Mouse (Mus musculus): ENCODE results near the gene Ttc22. TPM values are rescaled to one million over a fixed set of nuclear protein-coding genes. Genes with fewer than 3 reads are reported as not detected.
A peak's percentile ranks its signal among the peaks of the same experiment; 100 is the strongest.

Gene Ttc22
- polyA plus RNA-seq, 3 experiments from 2014 or later = not detected

DNA sequence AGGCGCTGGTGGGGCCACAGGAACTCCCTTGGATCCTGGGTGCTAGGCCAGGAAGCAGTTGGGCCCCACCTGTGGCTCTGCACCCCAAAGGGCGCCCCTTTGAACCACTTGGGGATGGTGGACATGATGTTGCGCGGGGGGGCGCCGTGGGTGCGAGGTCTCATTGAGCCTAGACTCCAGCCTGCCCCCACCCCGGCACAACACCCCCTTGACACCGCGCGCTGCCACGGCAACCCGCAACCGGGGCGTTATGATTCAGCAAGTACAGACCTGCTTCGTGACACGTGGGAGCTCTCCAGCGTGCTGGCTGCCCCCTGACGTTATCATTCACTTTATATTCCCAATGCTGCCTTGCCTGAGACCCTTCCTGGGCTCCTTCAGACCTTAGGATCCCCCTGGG lies 5.2 kb upstream of the Ttc22 start, which contains the start of gene Lexm:
Gene Lexm, minus strand, starts transcription at position 186 of the 400 bp plus-strand sequence.
- ATAC-seq = no peak

DNA sequence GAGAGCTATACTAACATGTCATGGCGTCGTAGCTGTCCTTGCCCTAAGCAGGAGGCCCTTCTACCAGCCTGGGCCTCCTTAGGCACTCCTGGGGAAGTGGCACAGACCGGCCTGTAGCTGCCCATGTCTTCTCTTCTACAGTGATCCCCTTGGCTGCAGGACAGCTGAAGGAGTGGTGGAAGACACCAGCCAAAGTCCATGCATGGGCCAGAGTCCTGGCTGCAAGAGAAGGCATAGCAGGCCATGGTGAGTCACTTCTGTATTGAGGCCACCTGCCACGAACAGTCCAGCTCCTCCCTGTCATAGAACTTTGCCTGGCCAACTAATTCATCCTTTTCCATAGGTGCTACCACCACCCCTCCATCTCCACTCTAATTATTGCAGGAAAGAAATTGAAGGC lies 3.3 kb upstream of the Ttc22 start:
- no peak for ATAC-seq

DNA sequence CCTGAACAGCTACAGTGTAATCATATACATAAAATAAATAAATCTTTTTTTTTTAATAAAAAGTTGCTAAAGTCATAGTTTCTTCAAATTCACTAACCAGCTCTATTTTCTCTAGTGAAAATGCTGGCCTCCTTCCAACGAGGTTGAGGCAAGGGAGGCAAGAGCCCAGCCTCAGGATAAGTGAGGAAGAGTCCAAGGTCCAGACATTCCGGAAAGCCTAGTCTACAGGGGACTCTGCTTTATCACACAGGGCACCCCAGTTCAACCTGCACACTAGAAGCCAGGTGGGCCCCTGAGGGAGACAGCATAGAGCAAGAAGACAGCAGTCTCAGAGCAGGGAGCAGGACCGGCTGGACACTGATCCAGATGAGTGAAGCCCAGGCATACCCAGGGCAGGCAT lies 804 bp upstream of the Ttc22 start:
- no peak for ATAC-seq

DNA sequence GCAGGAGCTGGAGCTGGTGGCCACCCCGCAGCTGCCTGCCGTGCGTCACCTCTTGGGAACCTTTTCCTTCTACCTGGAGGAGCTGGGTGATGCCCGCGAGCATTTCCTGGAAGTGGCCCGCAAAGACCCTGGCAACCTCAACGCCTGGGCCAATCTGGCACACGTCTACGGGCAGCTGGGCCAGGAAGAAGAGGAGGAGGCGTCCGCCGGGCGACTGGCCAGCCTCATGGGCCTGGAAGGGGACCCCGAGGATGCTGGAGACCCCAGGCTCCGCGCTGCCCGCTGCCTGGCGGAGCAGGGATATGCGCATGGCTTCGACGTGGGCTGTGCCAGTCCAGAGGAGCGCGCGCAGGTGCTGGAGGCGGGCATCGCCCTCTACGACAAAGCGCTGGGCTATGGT lies 480 bp downstream of the Ttc22 start:
- ATAC-seq = no peak

DNA sequence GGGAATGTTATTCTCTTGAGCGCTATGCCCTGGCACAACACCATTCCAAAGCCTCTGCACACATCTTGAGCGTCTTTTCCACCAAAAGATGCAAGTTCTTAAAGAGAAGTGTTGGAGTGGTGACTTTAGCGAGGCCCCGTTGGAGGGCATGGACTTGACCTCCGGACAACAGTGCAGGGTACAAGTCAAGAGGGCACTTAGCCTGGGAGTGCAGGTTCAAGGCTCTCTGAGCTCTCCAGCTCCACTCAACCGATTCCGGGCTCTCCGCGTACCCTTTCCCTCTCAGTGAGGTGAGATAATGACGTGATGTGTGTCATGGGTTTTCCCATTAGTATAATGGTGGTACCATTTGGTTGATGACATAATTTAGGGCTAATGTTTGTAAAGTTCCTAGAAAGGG lies 2.0 kb downstream of the Ttc22 start:
- no peak for ATAC-seq

DNA sequence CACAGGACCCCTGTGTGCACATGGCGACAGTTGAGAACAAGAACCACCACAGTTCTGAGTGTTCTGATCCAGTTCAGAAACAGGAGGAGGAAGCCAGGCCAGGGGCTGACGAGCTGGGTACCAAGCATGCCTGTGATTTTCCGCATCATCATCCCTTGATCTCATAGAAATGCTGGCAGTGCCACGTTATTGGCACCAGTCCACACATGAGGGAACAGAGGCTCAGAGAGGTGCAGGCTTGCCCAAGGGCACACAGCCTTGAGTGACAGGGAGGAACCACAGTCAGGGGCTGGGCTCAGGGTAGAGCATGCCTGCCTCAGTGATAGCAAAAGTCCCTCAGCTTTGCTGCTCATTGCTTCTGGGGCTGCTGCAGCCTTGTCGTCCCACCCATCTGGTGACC lies 5.6 kb downstream of the Ttc22 start:
- no peak for ATAC-seq

DNA sequence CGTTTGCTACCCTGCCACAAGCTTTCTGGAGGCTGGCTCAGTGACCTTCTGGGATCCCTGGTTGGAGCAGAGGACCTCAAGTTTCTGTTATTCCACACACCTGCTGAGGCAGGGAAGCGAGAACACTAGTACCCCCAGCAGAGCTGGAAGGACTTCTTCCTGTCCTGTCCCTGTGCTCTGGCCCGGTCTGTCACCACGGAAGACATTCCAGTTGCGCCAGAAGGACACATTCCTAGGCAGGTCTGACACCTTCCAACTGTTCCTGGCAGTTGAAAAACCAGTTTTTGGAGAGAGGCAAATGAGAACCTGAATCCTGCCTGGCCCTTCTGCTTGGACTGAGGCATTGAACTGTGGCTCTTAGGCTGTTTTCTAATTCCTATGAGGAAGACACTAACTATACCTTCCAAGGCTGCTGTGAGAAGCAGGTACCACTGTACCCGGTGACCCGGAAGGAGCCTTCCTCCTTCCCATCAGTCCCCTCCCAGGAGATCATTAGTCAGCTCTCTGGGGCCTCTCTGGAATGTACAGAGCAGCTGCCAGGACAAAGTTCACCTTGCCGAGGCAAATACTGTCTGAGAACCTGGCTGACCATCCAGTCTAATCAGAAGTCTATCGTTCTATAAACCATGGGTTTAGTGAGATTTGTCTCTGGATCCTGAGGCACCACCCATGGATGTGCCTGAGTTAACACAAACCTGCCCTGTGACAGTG lies 6.6 kb downstream of the Ttc22 start:
- ATAC-seq = no peak

DNA sequence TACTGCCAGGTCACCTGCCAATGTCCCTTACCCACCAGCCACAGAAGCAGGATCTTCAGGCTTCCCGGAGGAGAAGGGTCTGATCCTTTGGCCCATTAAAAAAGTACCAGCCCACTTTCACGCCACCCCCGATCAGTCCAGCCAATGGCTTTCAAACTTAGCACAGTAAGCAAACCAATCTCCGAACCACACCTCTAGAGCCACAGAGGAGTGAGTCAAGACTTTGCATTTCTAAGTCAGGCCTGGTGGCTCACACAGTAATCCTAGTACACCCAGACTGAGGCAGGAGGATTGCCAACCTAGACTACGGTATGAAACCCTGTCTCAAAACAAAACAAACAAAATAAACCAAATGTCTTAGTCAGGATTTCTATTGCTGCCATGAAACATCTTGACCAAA lies 7.1 kb downstream of the Ttc22 start:
- no peak for ATAC-seq

DNA sequence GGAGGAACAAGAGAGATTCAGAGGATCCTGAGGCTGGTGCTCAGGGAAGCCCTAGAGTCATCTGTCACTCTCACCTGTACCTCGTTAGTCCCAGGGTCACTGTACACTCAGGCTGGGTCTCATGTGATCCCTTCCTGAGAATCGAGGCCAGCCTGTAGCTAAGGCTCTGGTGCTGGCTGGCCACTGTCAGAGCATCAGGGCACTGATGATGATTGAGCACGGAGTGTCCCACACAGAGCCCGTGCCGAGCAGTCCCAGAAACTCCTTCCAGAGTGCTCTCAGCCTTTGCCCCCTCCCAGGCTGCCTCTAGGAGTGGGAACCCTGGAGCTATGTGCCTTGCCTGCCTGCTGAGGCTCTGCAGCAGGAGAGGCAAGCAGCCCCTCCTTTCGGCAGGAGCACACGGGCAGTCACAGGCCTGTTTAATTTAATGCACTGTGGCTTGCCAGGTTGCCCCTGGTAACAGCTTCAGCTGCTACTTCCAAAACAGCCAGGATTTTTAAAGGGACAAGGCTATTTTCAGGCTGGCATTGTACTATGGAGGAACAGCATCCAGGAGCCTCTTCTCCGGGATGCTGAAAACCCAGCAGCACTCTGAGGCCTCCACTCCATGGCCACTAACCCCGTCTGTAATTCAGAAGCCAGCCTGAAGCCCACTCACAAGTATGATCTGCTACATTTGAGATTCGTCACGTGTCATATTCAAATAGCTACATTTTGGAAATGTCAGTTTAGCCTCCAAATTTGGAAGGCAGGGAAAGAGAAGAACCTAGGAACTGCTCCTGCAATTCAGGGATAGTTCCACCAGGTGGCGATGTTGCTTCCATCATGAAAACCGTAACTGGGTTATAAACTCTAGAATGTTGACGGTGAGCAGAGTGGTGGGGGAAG lies 8.3 kb downstream of the Ttc22 start:
- ATAC-seq = no peak

DNA sequence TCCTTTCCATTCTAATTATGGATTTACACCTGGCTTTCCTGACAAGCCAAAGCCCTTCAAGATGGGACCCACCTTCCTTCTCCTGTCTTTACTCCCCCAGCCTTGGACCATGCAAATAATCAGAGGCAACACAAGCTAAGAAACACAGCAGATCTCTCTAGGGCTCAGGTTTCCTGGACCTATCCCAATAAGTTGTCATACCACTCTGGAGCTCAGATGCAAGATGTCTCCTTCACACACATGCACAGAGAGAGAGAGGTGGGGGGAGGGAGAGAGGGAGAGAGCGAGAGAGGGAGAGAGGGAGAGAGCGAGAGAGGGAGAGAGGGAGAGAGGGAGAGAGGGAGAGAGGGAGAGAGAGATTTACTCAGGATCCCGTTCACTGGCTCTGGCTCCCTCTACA lies 10.1 kb downstream of the Ttc22 start:
- ATAC-seq = no peak

DNA sequence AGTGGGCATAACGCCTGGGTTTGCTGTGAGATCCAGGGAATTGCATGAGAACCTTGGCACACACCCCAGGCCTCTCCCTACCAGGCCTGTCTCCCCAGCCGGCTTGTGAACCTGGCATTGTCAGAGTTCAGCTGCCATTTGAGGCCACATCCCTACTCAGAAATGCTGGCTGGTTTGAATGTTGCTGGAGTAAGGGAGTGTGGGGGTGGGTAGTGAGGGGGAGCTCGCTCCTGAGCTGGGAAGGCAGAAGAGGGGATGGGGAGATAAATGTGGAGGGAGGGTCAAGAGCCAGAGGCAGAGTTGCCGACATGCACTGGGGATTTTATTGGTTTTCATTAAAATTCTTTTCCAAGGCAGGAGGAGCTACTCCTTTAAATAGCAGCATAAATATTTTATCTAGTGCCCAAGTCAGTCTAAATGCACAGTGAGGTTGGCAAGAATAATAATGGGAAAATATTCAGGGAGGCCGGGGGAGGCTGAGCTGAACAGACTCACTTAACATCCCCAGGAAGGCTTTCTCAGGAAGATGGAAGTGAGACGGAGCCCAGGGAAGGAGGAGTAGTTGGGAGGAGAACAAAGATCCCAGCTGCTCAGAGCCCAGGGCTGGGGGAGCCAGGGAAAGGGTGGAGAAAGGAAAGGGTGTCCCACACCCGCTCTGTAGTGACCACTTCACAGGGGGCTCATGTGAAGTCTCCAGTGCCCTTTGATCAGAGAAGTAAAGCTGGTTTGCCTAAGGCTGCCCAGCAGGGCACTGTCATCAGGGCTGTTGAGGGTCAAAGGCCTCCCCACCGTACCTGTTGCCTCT lies 11.3 kb downstream of the Ttc22 start:
- ATAC-seq = no peak

DNA sequence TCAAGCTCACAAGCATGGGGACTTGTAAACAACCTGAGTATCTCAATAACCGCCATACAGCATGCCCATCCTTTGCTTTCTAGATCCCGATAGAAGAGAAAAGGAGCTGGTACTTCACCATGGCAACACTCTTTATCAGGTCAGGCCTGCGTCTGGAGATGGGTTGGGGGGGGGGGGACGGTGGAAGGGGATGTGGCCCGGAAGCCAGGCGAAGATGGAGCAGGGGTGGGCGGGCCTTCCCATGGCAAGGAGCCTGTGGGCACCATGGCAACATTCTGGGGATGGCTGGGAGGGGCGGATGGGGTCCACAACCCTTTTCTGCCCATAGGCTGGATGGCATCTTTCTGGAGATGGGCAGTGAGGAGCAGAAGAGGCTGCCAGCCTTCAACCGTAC lies 11.9 kb downstream of the Ttc22 start:
- ATAC-seq = no peak

DNA sequence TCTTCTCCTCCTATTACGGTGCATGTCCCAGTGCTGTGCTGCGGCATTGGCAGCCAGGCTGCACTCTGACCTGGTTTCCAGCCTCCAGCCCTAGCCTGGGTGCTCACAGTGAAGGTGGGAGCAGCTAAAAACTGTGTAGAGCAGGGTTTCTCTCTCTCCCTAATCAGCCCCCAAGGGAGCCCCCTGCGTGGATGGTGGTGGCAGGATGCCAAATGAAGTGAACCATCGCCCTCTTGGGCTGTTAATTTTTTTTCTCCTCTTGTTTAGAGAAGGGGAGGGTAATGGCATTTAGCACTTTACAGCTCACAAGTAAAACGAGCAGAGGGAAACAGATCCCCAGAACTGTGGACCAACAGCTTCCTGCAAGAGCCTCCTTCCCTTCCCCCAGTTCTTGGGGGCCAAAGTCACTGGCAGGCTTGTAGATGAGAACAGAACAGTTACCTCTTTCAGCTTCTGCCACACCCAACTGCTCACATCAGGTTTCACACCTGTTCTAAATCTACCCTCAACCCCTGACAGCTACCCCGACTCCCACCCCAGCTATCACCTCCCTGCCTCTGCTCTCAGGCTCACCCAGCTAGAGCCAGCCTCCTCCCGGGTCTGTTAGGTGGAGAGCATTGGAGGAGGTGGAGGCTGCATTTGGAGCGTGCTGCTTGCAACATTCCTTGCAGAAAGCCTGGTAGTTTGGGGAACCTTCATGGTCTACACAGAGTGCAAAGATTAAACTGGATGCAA lies 21.4 kb downstream of the Ttc22 start:
- ATAC-seq = no peak

DNA sequence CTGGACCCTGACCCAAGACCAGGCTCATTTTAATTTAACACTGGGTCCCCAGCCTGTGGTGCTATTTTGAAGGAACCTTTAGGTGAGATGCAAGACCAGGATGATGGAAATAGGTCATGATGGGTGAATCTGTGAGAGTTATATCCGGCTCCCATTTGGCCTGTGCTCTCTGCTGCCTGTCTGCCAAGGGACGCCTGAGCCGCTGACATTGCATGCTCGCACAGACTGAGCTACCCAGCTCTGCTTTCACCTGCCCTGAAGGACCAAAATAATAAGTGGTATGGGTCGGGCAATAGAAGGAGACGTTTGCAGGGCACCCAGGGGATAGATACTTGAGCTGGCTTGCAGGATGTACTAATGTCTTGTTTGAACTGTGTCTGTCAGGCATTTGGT lies 22.0 kb downstream of the Ttc22 start:
- no peak for ATAC-seq

DNA sequence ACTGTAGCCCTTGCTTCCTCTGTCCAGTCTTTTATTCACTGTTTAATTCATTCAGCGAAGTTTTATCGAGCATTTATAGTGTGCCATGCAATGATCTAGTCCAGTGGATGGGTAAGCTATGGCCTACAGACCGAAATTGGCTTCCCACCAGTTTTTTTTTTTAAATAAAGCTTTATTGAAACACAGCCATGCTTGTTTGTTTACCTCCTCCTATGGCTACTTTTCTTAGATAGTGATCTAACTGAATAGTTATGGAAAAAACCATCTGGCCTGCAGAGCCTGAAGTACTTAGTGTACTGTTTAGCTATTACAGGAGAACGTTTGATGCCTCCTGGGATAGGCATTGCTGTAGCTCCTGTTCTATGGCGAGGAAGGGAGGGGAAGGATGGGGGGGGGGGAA lies 23.6 kb downstream of the Ttc22 start:
- no peak for ATAC-seq

DNA sequence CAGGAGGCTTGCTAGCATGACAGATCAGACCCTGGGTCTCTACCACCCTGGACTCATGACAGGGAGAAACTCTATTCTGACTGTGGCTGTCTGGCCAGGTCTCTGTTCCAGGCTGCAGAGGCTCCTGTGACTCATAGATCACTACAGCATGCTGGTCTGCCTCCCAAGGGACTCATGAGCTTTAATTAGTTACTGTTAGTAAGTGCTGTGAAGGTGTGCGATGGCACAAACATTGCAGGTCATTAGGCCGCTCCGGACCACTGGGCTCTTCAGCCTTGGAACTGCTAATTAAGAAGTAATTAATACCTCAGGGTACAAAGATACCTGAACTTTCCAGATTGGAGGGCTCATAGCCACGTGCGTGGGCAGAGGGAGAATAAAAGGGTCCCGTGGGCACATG lies 24.9 kb downstream of the Ttc22 start:
- no peak for ATAC-seq

DNA sequence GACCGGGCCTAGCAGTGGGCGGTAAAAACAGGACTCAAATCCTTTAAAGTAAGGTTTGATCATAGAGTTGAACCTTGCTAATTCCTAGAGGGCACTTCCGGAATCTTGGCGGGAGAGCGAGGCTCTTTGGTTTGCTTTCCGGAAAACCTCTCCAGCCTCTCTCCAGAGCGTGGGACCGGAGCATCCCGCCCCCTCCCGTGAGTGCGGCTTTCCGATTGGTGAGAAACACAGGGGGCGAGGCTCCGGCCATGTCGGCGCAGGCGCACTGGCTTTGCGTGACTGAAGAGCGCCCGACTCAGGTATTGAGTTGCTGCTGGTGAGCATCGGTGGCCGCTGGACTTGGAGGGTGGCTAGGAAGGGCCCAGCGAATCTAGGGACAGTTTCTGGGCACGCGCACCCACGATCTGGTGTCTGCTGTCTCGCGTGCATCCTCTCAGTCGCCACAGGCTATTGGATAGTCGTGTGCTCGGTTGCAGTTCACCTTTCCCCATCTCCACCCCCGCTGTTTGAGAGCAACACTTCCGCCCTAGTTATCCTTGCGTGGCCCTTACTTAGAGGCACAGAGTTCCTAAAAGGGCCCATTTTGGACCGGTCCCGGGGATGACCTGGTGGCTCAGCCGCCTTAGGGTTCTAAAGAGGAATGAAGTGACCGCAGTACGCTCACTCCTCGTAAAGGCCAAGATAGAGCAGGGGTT lies 28.7 kb downstream of the Ttc22 start, which contains the start of gene Pars2:
Gene Pars2, plus strand, starts transcription at position 237 of the 695 bp plus-strand sequence.
- ATAC-seq = peak; percentile 99

DNA sequence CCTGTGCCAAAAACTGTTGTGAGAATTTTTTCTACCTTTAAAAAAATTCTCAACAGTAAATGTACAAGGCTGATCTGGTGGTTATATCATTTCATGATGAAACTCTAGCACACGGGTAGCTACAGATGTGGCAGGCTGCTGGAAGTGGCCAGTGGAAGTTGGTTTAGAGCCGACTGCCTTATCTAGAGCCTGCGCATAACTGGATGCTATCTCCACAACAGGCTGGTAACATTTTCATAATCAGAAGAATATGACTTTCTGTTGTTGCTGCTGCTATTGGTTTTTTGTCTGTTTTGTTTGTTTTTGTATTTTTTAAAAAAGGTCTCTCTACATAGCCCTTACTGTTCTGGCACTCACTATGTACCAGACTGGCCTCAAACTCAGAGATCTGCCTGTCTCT lies 30.3 kb downstream of the Ttc22 start:
- ATAC-seq = no peak

DNA sequence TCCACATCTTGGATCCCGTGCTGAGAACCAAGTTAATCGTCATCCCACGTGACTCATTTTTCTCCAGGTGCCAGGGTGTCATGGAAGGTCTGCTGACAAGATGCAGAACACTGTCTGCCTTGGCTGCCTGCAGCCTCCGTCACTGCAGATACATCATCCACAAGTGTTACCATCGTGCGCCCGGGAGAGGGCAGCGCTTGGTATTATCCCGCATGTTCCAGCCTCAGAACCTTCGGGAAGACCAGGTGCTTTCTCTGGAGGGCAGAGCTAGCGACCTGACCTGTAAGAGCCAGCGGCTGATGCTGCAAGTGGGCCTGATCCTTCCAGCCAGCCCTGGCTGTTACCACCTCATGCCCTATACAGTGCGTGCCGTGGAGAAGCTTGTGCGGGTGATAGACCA lies 30.8 kb downstream of the Ttc22 start:
- ATAC-seq = no peak

DNA sequence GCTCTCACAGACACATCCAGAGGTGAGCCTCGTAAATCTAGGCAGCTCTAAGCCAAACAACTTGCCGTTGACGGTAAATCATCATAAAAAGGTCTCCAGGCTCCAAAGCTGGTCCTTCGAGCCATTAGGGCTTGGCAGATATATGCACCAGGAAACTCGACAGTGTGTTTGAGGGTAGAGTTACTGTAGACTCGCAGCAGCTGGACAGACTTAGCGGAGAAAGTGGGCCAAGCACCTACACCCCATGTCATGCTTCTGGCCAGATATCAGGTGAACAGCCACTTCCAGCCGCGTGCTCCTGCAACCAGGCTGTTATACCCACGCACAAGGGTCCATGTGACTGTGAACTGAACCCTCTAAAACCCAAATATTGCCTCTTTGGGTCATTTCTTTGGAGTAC lies 33.4 kb downstream of the Ttc22 start:
- ATAC-seq = no peak

DNA sequence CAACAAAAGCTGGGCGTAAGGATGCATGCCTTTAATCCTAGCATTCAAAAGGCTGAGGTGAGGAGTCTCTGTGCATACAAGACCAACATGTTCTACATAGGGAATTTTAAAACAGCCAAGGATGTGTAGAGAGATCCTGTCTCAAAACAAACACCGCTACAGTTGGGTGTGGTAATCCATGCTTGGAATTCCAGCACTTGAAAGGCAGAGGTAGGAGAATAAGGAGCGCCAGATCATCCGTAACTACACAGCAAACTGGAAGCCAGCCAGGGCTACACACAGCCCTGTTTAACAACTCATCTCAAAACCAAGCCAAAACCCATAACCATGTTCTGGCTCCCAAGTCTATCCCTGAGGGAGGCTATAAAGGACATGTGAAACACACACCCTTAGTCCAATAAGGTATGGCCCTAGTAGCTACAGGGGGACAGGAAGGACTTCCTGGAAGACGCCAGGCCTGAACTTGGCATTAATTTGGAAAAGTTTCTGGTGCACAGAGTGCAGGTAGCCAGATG lies 41.8 kb downstream of the Ttc22 start:
- ATAC-seq = no peak

DNA sequence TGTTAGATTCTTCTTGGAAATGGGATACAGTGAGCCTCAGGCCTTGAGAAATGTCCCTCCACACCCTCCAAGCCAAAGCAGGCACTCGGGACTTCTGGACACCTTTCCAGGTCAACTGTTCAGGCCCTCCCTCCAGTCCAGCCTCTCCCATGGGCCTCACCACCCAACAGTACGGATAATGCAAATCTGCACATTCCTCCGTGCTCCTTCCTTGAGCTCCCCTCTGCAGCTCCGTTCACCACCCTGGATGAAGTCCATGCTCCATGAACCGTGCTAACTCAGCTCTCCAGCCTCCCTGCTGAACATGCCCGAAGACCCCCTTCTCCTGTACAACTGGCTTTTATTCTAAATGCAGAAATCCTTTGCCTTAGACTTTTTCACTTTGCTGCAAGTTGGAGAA lies 42.5 kb downstream of the Ttc22 start:
- no peak for ATAC-seq
